Mouse (Mus musculus) heart, postnatal 36 days (tissue): ENCODE results near the gene Ankrd35. TPM values are rescaled to one million over a fixed set of nuclear protein-coding genes. Genes with fewer than 3 reads are reported as not detected.
"Not testable (repeated sequence)": the region's sequence is repeated elsewhere in the genome, so short reads cannot be mapped to it uniquely, and the experiment has no call there.

Experiments
- DNase-seq, 2 experiments: peaks; one replicate each; pipeline ENCODE4 v3.0.0; 2021 to 2022
- intact Hi-C: fragments of 180-260 bp; cut with DNase I; formaldehyde crosslinking; loops from one replicate; pipeline ENCODE4 v1.15.1; 2025
- total RNA-seq, 2 experiments: library from RNA; stranded (reverse); gene quantifications; 2 replicates each; pipeline ENCODE4 v1.2.3; 2021

Gene Ankrd35
- total RNA-seq, result 1 to 10 TPM in 1 of 2 experiments, under 1 TPM in 1; 0.78 to 1.7 TPM

DNA sequence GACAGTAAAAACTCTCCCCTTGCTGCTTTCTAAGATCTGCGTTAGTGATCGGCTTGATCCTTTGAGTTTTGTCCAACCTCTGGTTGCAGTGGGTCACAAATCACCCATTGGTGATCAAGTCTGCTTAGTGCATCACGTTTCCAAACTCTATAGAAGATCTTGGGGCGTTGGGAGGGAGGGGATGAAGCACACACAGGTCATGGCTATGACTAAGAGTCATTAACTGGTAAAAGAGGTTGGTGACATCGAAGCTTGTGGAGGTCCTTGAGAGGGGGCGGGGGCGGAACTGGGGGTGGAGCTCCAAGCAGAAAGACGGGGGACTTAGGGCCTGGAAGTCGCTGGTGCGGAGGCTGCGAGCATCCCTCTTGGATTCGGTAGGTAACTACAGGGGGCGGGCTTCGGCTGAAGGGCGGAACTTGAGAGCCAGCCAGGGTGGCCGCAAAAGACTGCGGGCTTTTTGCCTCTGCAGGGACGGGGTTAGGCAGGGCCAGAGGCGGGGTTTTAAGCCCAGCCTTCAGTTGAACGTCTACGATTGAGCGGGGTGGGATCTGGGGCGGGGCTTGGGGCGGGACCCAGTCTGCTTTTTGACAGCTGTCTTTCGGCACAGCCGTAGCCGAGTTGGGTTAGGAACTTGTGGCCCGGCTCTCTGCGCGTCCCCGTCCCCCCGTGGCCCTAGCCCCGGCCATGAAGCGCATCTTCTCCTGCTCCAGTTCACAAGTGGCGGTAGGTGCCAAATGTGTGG is at the start of gene Ankrd35:
TSS of gene Ankrd35 (plus strand) at position 405 of the 742 bp plus-strand sequence.
- intact Hi-C loops, result loop anchor here (2.0 to 5.0 kb wide), 2 partner anchors 25 to 37 kb away; partner anchors contain the start of gene Nudt17
- peak; percentile 71 to 75 for DNase-seq

DNA sequence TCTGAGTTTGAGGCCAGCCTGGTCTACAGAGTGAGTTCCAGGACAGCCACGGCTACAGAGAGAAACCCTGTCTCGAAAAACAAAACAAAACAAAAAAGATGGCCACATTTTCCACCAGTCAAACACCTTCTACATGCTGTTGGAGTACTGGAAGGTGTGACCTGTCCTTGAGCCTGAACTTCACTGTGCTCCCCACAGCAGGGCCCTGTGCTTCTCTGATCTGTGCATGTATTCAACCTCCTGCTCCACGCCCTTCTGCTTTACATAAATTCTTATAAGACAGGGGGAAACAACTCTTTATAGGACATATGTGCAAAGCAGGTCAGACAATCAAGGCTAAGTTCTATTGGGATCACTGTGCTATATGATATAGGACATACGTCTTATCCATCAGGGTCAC is 46.7 kb upstream of the Ankrd35 start:
- intact Hi-C loops, result no loop called here
- no peak for DNase-seq

DNA sequence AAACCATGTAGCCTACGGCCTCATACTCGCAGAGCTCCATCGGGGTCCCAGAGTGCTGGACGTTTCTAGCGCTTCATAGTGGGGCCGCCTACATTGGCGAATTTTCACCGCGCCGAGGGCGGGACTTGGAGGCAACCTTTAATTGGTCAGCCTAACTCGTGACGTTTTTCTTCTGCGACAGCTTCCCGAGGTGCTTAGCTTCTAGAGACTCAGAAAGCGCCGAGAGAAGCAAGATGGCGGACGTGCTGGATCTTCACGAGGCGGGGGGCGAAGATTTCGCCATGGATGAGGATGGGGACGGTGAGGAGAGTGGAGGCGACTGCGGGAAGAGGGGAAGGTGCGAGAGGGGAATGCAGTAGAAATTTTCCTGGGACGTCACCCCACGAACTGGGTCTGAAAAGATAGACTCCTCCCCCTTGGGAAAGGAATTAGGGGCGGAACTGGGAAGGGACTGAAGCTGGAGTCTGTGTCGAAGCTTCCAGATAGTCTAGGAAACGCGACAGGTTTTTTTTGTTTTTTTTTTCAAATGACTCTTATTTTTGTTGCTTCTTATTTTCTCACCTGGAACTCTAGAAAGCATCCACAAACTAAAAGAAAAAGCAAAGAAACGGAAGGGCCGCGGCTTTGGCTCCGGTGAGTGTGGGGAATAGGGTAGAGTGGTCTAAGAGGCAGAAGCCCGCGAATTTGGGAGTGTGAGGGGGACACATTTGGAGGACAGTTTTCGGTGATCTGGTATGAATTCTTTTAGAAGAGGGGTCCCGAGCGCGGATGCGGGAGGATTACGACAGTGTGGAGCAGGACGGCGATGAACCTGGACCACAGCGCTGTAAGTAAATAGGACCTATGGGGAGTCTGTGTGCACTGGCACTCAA is 40.0 kb upstream of the Ankrd35 start, which contains the start of gene Rbm8a:
TSS of gene Rbm8a (plus strand) at position 205 of the 872 bp plus-strand sequence.
- intact Hi-C loops, result no loop called here
- DNase-seq, result peak; percentile 96 to 97

DNA sequence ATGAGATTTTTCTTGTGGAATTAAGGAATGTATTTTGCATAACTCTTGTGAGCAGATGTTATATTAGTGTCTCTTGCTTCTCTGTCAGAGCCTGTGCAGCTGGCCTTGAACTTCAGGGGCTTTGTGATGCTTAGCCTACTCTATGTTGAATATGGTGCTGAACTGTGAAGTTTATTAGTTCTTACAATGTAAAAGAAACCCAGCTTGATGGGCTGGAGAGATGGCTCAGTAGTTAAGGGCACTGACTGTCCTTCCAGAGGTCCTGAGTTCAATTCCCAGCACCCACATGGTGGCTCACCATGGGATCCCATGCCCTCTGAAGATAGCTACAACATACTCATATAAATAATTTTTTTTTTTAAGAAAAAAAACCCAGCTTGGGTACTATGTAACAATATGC is 37.9 kb upstream of the Ankrd35 start:
- DNase-seq, result no peak
- intact Hi-C loops, result no loop called here

DNA sequence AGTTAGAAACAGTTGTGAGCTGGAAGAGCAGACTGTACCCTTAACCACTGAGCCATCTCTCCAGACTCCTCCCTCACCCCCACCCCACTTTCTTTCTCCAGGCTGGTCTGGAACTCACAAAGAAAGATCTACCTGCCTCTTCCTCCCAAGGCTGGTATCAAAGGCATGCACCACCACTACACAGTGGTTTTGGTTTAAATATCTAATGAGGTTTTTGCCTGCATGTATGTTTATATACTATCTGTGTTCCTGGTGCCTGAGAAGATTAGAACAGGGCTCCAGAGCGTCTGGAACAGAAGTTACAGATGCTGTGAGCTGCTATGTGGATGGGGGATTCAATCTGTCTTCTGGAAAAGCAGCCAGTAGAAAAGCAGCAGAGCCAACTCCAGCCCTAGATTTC is 35.9 kb upstream of the Ankrd35 start:
- intact Hi-C loops, result loop anchor here (2.0 kb wide), 1 partner anchor 33 kb away; the partner anchor contains the start of gene Lix1l
- DNase-seq, result no peak

DNA sequence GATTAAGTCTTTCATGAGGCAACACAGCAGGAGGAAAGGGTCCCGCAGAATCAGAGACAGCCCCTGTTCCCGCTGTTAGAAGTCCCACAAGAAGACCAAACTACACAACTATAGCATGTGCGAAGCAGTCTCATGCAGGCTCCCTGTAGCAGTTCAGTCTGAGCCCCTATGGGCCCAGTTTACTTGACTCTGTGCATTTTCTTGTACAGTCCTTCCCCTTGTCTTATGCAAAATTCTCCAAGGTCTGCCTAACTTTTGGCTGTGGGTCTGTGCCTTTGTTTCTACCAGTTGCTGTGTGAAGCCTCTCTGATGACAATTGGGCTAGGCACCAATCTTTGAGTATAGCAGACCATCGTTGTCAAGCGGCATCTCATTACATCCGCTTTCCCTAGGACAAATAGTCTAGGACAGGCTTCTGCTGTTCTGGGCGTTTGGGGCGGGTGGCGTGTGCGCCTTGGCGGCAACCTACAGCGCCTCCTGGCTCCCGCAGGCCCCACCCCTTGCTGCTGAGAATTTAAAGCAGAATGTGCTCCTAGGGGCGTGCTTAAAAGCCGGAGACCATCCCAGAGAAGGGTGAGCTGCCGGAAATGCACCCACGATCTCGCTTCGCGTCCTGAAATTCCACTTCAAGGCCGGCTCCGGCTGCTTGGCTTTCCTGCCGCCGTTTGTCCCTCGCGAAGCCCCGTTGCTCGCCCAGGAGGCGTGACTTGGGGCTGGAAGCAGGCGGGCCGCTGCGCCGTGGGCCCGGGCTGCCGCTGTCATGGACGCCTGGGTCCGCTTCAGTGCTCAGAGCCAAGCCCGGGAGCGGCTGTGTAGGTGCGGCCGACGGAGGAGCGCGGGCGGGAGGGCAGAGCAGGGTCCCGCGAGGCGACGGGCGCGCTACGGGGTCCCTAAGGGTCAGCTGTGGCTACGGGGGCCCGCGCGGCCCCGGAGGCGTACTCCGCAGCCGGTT is 34.7 kb upstream of the Ankrd35 start, which contains the start of the genes Pex11b and Gm42957:
TSS of gene Pex11b (plus strand) at position 449 of the 952 bp plus-strand sequence.
TSS of gene Gm42957 (plus strand) at position 547 of the 952 bp plus-strand sequence.
- DNase-seq, result peak; percentile 92
- intact Hi-C loops, result loop anchor here (2.0 kb wide), 1 partner anchor 34 kb away; the partner anchor contains the start of gene Lix1l

DNA sequence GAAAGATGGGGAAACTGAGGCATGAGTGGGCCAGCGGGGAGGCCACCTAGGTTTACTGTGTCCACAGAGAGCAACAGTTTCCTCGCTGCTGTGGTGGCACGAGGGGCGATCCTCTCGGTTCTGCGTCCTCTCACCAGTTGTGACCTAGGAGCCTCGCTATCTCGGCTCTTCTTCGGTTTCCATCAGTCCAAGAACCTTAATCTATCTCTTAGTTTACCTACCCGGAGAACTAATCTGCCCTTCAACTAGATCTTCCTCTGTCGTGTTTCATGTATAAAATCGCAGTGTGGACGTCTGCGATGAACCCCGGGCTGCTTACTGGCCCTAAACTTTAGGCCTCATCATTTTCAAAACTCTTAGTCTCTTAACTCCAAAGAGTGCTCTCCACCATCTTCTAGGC is 34.0 kb upstream of the Ankrd35 start:
- DNase-seq, result no peak
- intact Hi-C loops, result loop anchor here (2.0 kb wide), 1 partner anchor 35 kb away; the partner anchor contains the start of gene Lix1l

DNA sequence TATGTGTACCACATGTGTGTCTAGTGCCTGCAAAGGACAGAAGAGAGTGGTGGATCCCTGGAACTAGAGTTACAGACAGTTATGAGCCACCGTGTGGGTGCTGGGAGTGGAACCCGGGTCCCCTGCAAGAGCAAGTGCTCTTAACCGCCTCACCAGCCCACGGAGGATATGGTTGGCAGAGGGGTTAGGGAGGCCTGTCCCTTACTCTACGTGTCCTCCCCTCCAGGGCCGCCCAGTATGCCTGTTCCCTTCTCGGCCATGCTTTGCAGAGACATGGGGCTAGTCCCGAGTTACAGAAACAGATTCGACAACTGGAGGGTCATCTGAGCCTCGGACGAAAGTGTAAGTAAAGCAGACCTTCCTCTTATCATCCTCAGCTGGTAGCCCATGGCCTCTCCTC is 33.5 kb upstream of the Ankrd35 start:
- intact Hi-C loops, result no loop called here
- DNase-seq, result no peak

DNA sequence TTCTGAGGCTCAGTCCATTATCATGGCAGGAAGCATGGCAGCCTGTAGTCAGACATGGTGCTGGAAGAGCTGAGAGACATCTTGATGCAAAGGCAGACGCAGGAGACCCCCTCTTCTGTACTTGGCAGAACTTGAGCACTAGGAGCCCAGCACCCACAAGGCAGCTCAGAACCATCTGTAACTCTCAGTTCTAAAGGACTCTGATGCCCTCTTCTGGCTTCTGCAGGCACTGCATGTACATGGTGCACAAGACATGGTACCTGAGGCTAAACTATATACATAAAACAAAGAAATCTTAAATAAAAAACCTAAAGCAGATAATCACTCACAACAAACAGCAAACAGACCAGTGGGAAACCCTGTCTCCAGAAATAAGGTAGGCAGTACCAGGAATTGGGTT is 30.7 kb upstream of the Ankrd35 start:
- DNase-seq, result peak; percentile 68 to 80
- intact Hi-C loops, result loop anchor here (1.0 kb wide), 2 partner anchors 59 to 92 kb away; no protein-coding TSS in a partner anchor

DNA sequence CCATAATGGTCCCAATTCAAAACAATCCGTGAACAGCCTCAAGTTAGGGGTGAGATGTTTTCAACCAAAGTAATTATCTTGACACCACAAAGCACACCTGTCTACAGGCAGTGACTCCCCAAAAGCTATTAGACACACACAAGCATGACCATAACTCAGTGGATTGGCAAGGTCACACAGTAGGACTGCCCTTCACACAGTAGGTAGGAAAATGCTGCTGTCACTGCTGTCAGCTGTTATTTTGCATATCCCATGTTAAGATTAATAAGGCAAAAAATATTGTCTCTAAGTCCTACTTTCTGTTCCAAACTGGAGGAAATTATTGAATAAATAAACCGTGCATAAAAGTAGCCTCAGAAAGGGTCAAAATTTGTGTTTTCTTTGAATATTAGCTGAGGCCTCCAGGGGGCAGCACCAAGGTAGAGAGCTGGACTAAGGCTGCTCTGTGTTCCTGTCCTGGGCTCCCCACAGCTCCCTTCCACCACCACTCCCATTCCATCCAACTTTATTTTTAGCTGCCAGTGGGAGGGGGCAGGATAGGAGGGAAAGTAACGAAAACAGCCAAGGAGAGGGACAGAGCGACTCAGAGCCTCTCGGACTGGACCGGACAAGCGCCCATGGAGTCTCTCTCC is 24.8 kb upstream of the Ankrd35 start, which contains the start of gene Itga10:
TSS of gene Itga10 (plus strand) at position 567 of the 632 bp plus-strand sequence.
- intact Hi-C loops, result loop anchor here (5.0 kb wide), 1 partner anchor 62 kb away; the partner anchor contains the start of gene Nudt17

DNA sequence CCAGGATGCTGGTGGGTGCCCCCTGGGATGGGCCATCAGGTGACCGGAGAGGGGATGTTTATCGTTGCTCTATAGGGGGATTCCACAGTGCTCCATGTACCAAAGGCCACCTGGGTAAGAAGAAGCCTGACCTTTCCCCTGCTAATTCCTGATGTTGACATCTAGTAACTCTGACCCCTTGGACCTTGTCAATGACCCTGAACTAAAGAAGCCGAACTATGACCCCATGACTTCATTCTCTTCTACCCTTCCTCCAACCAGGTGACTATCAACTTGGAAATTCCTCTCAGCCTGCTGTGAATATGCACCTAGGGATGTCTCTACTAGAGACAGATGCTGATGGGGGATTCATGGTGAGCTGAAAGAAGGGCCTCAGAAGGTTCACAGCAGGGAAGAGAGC is 22.6 kb upstream of the Ankrd35 start:
- DNase-seq, result no peak
- intact Hi-C loops, result loop anchor here (5.0 kb wide), 1 partner anchor 60 kb away; the partner anchor contains the start of gene Nudt17

More for the DNA sequence above, 24.8 kb upstream of the Ankrd35 start, which contains the start of gene Itga10:
- DNase-seq, result peak; percentile 27 to 58

DNA sequence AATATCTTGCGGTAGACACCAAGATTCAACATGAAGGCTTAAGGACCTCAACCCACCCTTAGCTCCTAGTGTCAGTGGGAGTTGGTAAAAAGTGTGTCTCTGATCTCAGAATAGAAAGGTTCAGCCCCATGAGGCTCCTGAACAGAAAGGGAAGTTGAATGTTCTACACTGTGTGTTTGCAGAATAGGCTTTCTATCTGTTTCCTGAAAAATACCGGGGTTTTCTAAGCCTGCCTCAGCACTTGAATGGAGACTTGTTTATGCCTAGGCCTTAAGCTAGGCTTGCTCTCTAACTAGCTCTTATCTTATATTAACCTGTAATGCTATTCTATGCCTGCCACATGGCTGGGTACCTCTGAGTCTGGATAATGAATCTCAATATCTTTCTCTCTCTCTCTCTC is 9.0 kb upstream of the Ankrd35 start:
- intact Hi-C loops, result no loop called here
- DNase-seq, result no peak

DNA sequence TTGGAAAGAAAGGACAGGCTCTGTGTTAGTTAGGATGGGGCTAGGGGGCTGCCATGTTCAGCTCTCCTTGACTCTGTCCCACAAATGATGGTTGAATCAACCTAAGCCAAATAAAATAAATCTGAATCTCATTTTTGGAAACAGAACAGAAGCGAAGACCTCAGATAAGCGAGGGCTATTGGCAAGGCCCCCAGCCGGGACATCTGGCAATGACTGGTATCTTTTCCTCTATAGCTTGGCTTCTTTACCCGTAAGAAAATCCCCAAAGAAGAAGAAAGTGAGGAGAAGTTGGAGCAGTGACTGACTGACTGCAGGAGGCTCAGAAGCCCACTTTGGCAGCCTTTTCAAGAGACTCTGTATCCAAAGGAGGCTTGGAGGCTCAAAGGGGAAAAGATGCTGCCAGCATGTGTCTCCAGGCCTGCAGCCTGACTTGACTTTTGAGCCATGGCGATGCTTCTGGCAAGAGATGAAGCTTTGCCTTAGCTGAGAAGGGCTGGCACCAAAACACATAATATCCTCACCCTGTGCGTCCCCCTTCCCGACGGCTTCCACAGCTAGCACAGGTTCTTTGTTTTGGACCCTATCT is 7.1 kb upstream of the Ankrd35 start:
- no peak for DNase-seq
- intact Hi-C loops, result loop anchor here (1.0 kb wide), 1 partner anchor 116 kb away; no protein-coding TSS in a partner anchor

DNA sequence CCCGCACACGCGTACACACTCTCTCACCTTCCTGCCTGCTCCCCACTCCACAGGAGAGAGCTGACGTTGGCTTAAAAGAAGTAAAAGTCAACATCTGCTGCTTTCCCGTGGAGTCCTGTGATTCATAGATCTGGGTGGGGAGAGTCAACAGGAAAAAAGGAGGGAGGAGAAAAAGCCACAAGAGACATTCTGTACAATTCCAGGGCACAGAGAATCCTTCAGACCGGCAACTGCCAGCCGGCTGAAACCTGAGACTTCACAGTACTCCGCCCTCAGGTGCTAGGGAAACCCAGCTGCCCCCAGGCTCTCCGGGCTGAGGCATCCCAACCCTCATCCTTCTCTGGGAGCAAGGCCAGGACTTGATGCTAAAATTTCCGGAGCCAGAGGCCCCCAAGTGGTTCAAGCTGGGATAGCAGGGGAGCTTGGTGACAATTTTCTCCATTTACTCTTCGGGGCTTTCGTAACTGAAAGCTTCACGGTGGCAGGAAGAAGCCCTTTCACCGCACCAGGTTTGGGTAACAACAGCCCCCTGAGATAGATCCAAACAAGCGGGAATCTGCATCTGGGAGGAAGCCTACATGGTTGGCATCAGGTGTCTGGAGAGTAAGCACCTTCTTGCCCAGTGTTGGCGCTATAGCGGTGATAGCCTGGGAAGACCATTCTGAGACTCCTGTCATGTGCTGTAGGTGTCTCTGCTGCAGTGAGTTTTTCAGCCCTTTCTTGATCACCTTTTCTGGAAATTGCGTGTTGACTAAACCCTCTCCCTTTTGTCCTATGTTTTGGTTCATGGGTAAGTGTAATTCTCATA is 6.3 kb upstream of the Ankrd35 start:
- DNase-seq, result peak; percentile 85 to 89
- intact Hi-C loops, result loop anchor here (1.0 kb wide), 1 partner anchor 116 kb away; no protein-coding TSS in a partner anchor

DNA sequence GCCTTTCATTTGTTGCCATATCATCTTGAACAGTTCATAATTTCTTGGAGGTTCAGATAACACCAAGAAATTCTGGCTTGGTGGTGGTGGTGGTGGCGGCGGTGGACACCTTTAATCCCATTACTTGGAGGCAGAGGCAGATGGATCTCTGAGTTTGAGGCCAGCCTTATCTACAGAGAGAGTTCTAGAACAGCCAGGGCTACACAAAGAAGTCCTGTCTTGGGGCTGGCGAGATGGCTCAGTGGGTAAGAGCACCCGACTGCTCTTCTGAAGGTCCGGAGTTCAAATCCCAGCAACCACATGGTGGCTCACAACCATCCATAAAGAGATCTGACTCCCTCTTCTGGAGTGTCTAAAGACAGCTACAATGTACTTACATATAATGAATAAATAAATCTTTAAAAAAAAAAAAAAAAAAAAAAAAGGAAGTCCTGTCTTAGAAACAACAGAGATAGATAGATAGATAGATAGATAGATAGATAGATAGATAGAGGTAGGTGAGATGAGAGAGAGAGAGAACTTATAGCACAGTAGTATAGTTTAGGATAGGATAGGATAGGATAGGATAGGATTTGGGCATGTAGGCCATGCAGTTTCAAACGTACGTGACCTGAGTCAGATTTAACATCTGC is 4.1 kb upstream of the Ankrd35 start:
- intact Hi-C loops, result loop anchor here (5.0 kb wide), 1 partner anchor 41 kb away; the partner anchor contains the start of gene Nudt17
- DNase-seq, result not testable (repeated sequence)

DNA sequence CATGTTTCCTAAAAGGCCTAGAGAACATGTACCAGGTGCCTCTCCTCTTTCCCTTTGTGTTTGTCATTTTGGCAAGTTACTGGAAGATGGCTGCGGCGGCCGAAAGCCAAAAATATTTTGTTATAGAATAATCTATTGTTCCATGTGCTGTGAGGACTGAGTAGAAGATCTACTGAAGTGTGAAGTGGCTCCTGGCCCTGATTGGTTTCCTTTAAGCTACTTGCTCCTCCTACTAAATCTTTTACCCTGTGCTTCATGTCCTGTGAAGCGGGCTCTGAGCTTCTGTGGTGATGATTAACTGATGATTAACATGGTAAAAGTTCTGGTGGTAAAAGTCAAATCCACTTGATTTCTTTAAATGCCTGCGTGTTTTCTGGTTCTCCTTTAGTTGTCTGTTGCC is 3.0 kb upstream of the Ankrd35 start:
- no peak for DNase-seq
- intact Hi-C loops, result loop anchor here (5.0 kb wide), 1 partner anchor 40 kb away; the partner anchor contains the start of gene Nudt17

DNA sequence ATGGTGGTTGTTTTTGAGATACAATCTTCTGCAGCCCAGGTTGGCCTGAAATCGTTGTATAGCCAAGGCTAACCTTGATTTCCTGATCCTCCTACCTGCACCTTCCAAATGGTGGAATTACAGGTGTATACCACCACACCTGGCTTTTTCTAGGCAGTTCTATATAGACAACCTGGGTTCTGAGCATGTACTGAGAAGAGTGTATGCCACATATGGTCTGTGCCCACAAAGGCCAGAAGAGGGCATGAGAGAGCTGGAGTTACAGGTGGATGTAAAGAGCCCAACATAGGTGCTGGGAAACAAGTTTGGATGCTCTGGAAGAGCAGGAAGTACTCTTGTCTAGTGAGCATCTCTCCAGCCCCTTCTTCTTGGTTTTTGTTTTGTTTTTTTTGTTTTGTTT is 2.6 kb upstream of the Ankrd35 start:
- intact Hi-C loops, result loop anchor here (5.0 kb wide), 1 partner anchor 40 kb away; the partner anchor contains the start of gene Nudt17
- DNase-seq, result no peak
